Mouse (Mus musculus) megakaryocyte, embryonic 14.5 days (primary cell): ENCODE data around the gene Znhit6.

ENCODE experiments used
- FLI1 ChIP-seq: IDR thresholded peaks from 2 replicates; pipeline ENCODE4 v1.6.1; 2012; ENCODE audit warnings: low read length, inconsistent platforms, mixed read lengths
- GATA1 ChIP-seq: IDR thresholded peaks from 3 replicates; pipeline ENCODE4 v1.6.1; 2012; ENCODE audit warnings: mixed read lengths, low read length, inconsistent platforms, borderline replicate concordance

GRCm38 (mm10) chr3:145583043-145583442 lies 7.0 kb downstream of the Znhit6 start:
- TF ChIP-seq FLI1 (no peak), GATA1 (no peak)
